Mouse (Mus musculus) MEL (cell line): ENCODE data around the gene Sln. TPM values are rescaled to one million over a fixed set of nuclear protein-coding genes. Genes with fewer than 3 reads are reported as not detected.
A peak's percentile ranks its signal among the peaks of the same experiment; 100 is the strongest.

Experiments
- DNase-seq: peaks from one replicate; pipeline ENCODE4 v3.0.0; 2011; ENCODE audit warnings: low read depth, low spot score
- H3K27ac ChIP-seq: 2 replicates; pipeline ENCODE4 v1.5.1; 2012; ENCODE audit warnings: low read depth, mild to moderate bottlenecking, control low read depth, low read length, moderate library complexity; ENCODE audit not compliant: control insufficient read depth
- H3K27me3 ChIP-seq, 2 experiments: fragments of 150-350 bp in 1 of 2; sonication (generic) in 1 of 2; 2 replicates each; pipeline ENCODE4 v1.6.1; 2012; ENCODE audit warnings: low read length in 2 of 2, mild to moderate bottlenecking in 2 of 2, improper control_type of control experiment in 1 of 2, moderate library complexity in 1 of 2; ENCODE audit not compliant: insufficient read depth in 2 of 2, control insufficient read depth in 1 of 2
- H3K36me3 ChIP-seq, 2 experiments: 2 replicates each; pipeline ENCODE4 v1.6.1; 2012 to 2014; ENCODE audit warnings: low read length in 2 of 2, improper control_type of control experiment in 1 of 2, inconsistent platforms in 1 of 2, mild to moderate bottlenecking in 1 of 2; ENCODE audit not compliant: insufficient read depth in 2 of 2, control insufficient read depth in 1 of 2
- H3K4me1 ChIP-seq, 2 experiments: fragments of 150-350 bp in 1 of 2; sonication (generic) in 1 of 2; 2 replicates each; pipeline ENCODE4 v1.6.1; 2012; ENCODE audit warnings: low read length in 2 of 2, improper control_type of control experiment in 1 of 2, mild to moderate bottlenecking in 1 of 2; ENCODE audit not compliant: insufficient read depth in 2 of 2, control insufficient read depth in 1 of 2
- H3K4me3 ChIP-seq, 2 experiments: fragments of 150-350 bp in 1 of 2; sonication (generic) in 1 of 2; 2 replicates each; pipeline ENCODE4 v1.5.1; 2012; ENCODE audit warnings: low read depth in 2 of 2, low read length in 2 of 2, mild to moderate bottlenecking in 2 of 2, moderate library complexity in 2 of 2, control low read depth in 1 of 2, improper control_type of control experiment in 1 of 2; ENCODE audit not compliant: control insufficient read depth in 1 of 2, insufficient read depth in 1 of 2
- H3K79me2 ChIP-seq: 2 replicates; pipeline ENCODE4 v1.6.1; 2012; ENCODE audit warnings: mild to moderate bottlenecking, low read length, moderate library complexity; ENCODE audit not compliant: control insufficient read depth, poor library complexity, insufficient read depth
- H3K9ac ChIP-seq: 2 replicates; pipeline ENCODE4 v1.6.1; 2012; ENCODE audit warnings: low read depth, mild to moderate bottlenecking, control low read depth, low read length, moderate library complexity; ENCODE audit not compliant: control insufficient read depth, poor library complexity, severe bottlenecking
- H3K9me3 ChIP-seq: fragments of 150-350 bp; sonication (generic); replicated peaks from 2 replicates; pipeline ENCODE4 v1.6.1; 2012; ENCODE audit warnings: mild to moderate bottlenecking, low read length, improper control_type of control experiment, moderate library complexity; ENCODE audit not compliant: insufficient read depth
- CTCF ChIP-seq, 3 experiments: IDR thresholded peaks in 2 of 3; conservative IDR thresholded peaks in 1 of 3; 2 replicates each; pipeline ENCODE4 v1.5.1; 2011 to 2012; ENCODE audit warnings: low read length in 3 of 3, low read depth in 2 of 3, mild to moderate bottlenecking in 2 of 3, improper control_type of control experiment in 1 of 3, inconsistent platforms in 1 of 3, mixed read lengths in 1 of 3, moderate library complexity in 1 of 3; ENCODE audit not compliant: control insufficient read depth in 1 of 3, insufficient read depth in 1 of 3, poor library complexity in 1 of 3, severe bottlenecking in 1 of 3
- E2F4 ChIP-seq: IDR thresholded peaks from 2 replicates; pipeline ENCODE4 v1.6.1; 2011; ENCODE audit warnings: low read depth, low read length, improper control_type of control experiment, borderline replicate concordance
- EP300 ChIP-seq, 2 experiments: IDR thresholded peaks; 2 replicates each; pipeline ENCODE4 v1.6.1; 2011; ENCODE audit warnings: improper control_type of control experiment in 2 of 2, low read length in 2 of 2, low read depth in 1 of 2, mild to moderate bottlenecking in 1 of 2
- ETS1 ChIP-seq: IDR thresholded peaks from 2 replicates; pipeline ENCODE4 v1.6.1; 2012; ENCODE audit warnings: low read depth, mild to moderate bottlenecking, inconsistent platforms, low read length, improper control_type of control experiment, moderate library complexity
- GABPA ChIP-seq: IDR thresholded peaks from 2 replicates; pipeline ENCODE4 v1.6.1; 2012; ENCODE audit warnings: low read depth, mild to moderate bottlenecking, inconsistent platforms, low read length, improper control_type of control experiment, moderate library complexity
- GATA1 ChIP-seq: IDR thresholded peaks from 2 replicates; pipeline ENCODE4 v1.6.1; 2011; ENCODE audit warnings: low read depth, low read length, improper control_type of control experiment
- JUND ChIP-seq: IDR thresholded peaks from 2 replicates; pipeline ENCODE4 v1.6.1; 2011; ENCODE audit warnings: low read depth, mild to moderate bottlenecking, improper control_type of control experiment, low read length
- KAT2A ChIP-seq: conservative IDR thresholded peaks from 2 replicates; pipeline ENCODE4 v1.6.1; 2012; ENCODE audit warnings: low read depth, low read length, improper control_type of control experiment, inconsistent platforms
- MEF2A ChIP-seq: IDR thresholded peaks from 2 replicates; pipeline ENCODE4 v1.6.1; 2014; ENCODE audit warnings: low read depth, mild to moderate bottlenecking, inconsistent platforms, low read length, improper control_type of control experiment; ENCODE audit not compliant: poor library complexity, insufficient replicate concordance, severe bottlenecking; ENCODE audit errors: extremely low read depth
- MXI1 ChIP-seq: IDR thresholded peaks from 2 replicates; pipeline ENCODE4 v1.6.1; 2011; ENCODE audit warnings: mild to moderate bottlenecking, low read depth, low read length, improper control_type of control experiment
- RAD21 ChIP-seq: IDR thresholded peaks from 2 replicates; pipeline ENCODE4 v1.6.1; 2011; ENCODE audit warnings: mild to moderate bottlenecking, low read depth, low read length, improper control_type of control experiment
- SMC3 ChIP-seq: IDR thresholded peaks from 2 replicates; pipeline ENCODE4 v1.6.1; 2011; ENCODE audit warnings: low read depth, low read length, improper control_type of control experiment
- TAL1 ChIP-seq: IDR thresholded peaks from 2 replicates; pipeline ENCODE4 v1.6.1; 2012; ENCODE audit warnings: mild to moderate bottlenecking, inconsistent platforms, low read length, moderate library complexity, mixed read lengths
- TBP ChIP-seq: IDR thresholded peaks from 2 replicates; pipeline ENCODE4 v1.8.0; 2011; ENCODE audit warnings: low read depth, low read length, improper control_type of control experiment
- TCF12 ChIP-seq: IDR thresholded peaks from 2 replicates; pipeline ENCODE4 v1.6.1; 2014; ENCODE audit warnings: low read depth, mild to moderate bottlenecking, inconsistent platforms, low read length, improper control_type of control experiment, moderate library complexity
- UBTF ChIP-seq: IDR thresholded peaks from 2 replicates; pipeline ENCODE4 v1.6.1; 2012; ENCODE audit warnings: low read depth, mild to moderate bottlenecking, inconsistent platforms, low read length, improper control_type of control experiment, moderate library complexity, borderline replicate concordance; ENCODE audit not compliant: insufficient read depth
- ZC3H11A ChIP-seq: IDR thresholded peaks from 2 replicates; pipeline ENCODE4 v1.6.1; 2012; ENCODE audit warnings: low read depth, mild to moderate bottlenecking, inconsistent platforms, low read length, improper control_type of control experiment
- polyA plus RNA-seq, 2 experiments: library from polyadenylated mRNA; stranded (reverse) in 1 of 2; unstranded in 1 of 2; fragments of >175 nt in 1 of 2; fragments of >200 nt in 1 of 2; gene quantifications; 2 replicates each; pipeline versions ENCODE4 v1.2.1 to v1.2.4; 2012; ENCODE audit warnings: low replicate concordance in 2 of 2, low read depth in 1 of 2; ENCODE audit not compliant: insufficient read length in 2 of 2, insufficient read depth in 1 of 2, missing spikeins in 1 of 2
- total RNA-seq: library from RNA; depleted of rRNA; stranded (reverse); fragments of 300-350 nt; gene quantifications from 2 replicates; pipeline ENCODE4 v1.2.3, GENCODE M21; 2012

Gene Sln
- total and polyA plus RNA-seq, 3 experiments = not detected

GRCm38 (mm10) chr9:53890075-53890474 is 40.1 kb downstream of the Sln start:
- no peak overlapping the region for H3K4me3 ChIP-seq
- no peak overlapping the region for H3K9ac ChIP-seq
- H3K27ac ChIP-seq = no peak overlapping the region
- no peaks in the 10 kb centered on the region for H3K9me3 ChIP-seq
- H3K4me1 ChIP-seq = no peaks in the 10 kb centered on the region
- H3K27me3 ChIP-seq = no peaks in the 10 kb centered on the region
- no peaks in the 10 kb centered on the region for H3K36me3 ChIP-seq
- DNase-seq = peak; percentile 3
- TF ChIP-seq RAD21 (peak; percentile 15), CTCF (IDR thresholded peaks at IDR 0.05 in 2 of 3, conservative IDR thresholded peaks at IDR 0.05 in 1 of 3; ENCODE audit: control insufficient read depth in 1 of 3, insufficient read depth in 1 of 3, low read depth in 2 of 3, low read length in 3 of 3, poor library complexity in 1 of 3, severe bottlenecking in 1 of 3) (peak in 1 of 3 experiments; percentile 11; a peak in 1 of 6 replicates), UBTF (no peak), EP300 (IDR thresholded peaks at IDR 0.05; ENCODE audit: low read depth in 1 of 2, low read length in 2 of 2) (no peak)
- H3K79me2 ChIP-seq = no peaks in the 10 kb centered on the region

- H3K27ac ChIP-seq = no peak overlapping the region
- no peak overlapping the region for H3K9ac ChIP-seq
- H3K4me1 ChIP-seq = no peaks in the 10 kb centered on the region
- no peak for TF ChIP-seq JUND
- no peak for TF ChIP-seq KAT2A
- TF ChIP-seq ZC3H11A = no peak
- no peak for TF ChIP-seq GABPA
- TF ChIP-seq UBTF = no peak
- no peak for TF ChIP-seq E2F4
- TF ChIP-seq CTCF (IDR thresholded peaks at IDR 0.05 in 2 of 3, conservative IDR thresholded peaks at IDR 0.05 in 1 of 3; ENCODE audit: control insufficient read depth in 1 of 3, insufficient read depth in 1 of 3, low read depth in 2 of 3, low read length in 3 of 3, poor library complexity in 1 of 3, severe bottlenecking in 1 of 3) = no peak
- TF ChIP-seq TCF12 = no peak
- no peak for TF ChIP-seq TAL1
- no peak for TF ChIP-seq ETS1
- no peak for TF ChIP-seq MXI1
- TF ChIP-seq GATA1 = no peak
- no peaks in the 10 kb centered on the region for H3K36me3 ChIP-seq
- H3K27me3 ChIP-seq = no peaks in the 10 kb centered on the region
- no peak overlapping the region for H3K4me3 ChIP-seq
- no peak for DNase-seq
- H3K79me2 ChIP-seq = no peaks in the 10 kb centered on the region
- H3K9me3 ChIP-seq = no peaks in the 10 kb centered on the region
Measured at GRCm38 (mm10) chr9:53895827-53896226, 45.9 kb downstream of the Sln start.

- H3K9me3 ChIP-seq = no peaks in the 10 kb centered on the region
- TF ChIP-seq TBP (no peak), SMC3 (no peak), MEF2A (no peak)
- no peaks in the 10 kb centered on the region for H3K36me3 ChIP-seq
- no peak overlapping the region for H3K4me3 ChIP-seq
- H3K27ac ChIP-seq = no peak overlapping the region
- DNase-seq = no peak
- no peak overlapping the region for H3K9ac ChIP-seq
- H3K4me1 ChIP-seq = no peaks in the 10 kb centered on the region
- H3K27me3 ChIP-seq = no peaks in the 10 kb centered on the region
- H3K79me2 ChIP-seq = no peaks in the 10 kb centered on the region
Measured at GRCm38 (mm10) chr9:53899836-53900235, 49.9 kb downstream of the Sln start.
